Mouse (Mus musculus) heart, embryonic 14.5 days (tissue): ENCODE measurements around the gene Daam2. TPM values are rescaled to one million over a fixed set of nuclear protein-coding genes. Genes with fewer than 3 reads are reported as not detected.
A peak's percentile ranks its signal among the peaks of the same experiment; 100 is the strongest.

Source experiments
- ATAC-seq: fragments of 200-750 bp; cut with Nextera tagmentation; 2 replicates; pipeline ENCODE4 v1.8.0; 2017; ENCODE audit warnings: low read depth, moderate TSS enrichment; ENCODE audit not compliant: insufficient number of reproducible peaks, insufficient read depth, low FRiP score
- H3K27ac ChIP-seq, 2 experiments: fragments of 200-500 bp in 1 of 2; fragments of 300-500 bp in 1 of 2; sonication (generic) in 1 of 2; replicated peaks in 1 of 2; 2 replicates each; pipeline ENCODE4 v1.5.1; 2012 to 2014; ENCODE audit warnings: low read depth in 2 of 2, low read length in 2 of 2, control low read depth in 1 of 2, mild to moderate bottlenecking in 1 of 2, mixed read lengths in 1 of 2; ENCODE audit not compliant: control insufficient read depth in 1 of 2, insufficient read depth in 1 of 2
- H3K27me3 ChIP-seq: fragments of 300-500 bp; sonication (generic); 2 replicates; pipeline ENCODE4 v1.6.1; 2014; ENCODE audit warnings: mild to moderate bottlenecking, low read length, control low read depth; ENCODE audit not compliant: control insufficient read depth, insufficient read depth
- H3K36me3 ChIP-seq: fragments of 300-500 bp; sonication (generic); 2 replicates; pipeline ENCODE4 v1.6.1; 2014; ENCODE audit warnings: mild to moderate bottlenecking, control low read depth, low read length, mixed read lengths; ENCODE audit not compliant: control insufficient read depth, insufficient read depth
- H3K4me1 ChIP-seq, 2 experiments: fragments of 200-500 bp in 1 of 2; fragments of 300-500 bp in 1 of 2; sonication (generic) in 1 of 2; 2 replicates each; pipeline ENCODE4 v1.6.1; 2012 to 2014; ENCODE audit warnings: low read length in 2 of 2, control low read depth in 1 of 2, mixed read lengths in 1 of 2; ENCODE audit not compliant: control insufficient read depth in 2 of 2, insufficient read depth in 2 of 2
- H3K4me2 ChIP-seq: fragments of 300-500 bp; sonication (generic); 2 replicates; pipeline ENCODE4 v1.6.1; 2014; ENCODE audit warnings: mild to moderate bottlenecking, low read length
- H3K4me3 ChIP-seq, 2 experiments: fragments of 200-500 bp in 1 of 2; fragments of 300-500 bp in 1 of 2; sonication (generic) in 1 of 2; 2 replicates each; pipeline ENCODE4 v1.5.1; 2012 to 2014; ENCODE audit warnings: low read length in 2 of 2, mild to moderate bottlenecking in 2 of 2, control low read depth in 1 of 2, low read depth in 1 of 2, moderate library complexity in 1 of 2; ENCODE audit not compliant: control insufficient read depth in 1 of 2, insufficient read depth in 1 of 2
- H3K9ac ChIP-seq: fragments of 300-500 bp; sonication (generic); 2 replicates; pipeline ENCODE4 v1.6.1; 2014; ENCODE audit warnings: mild to moderate bottlenecking, low read length
- H3K9me3 ChIP-seq: fragments of 300-500 bp; sonication (generic); 2 replicates; pipeline ENCODE4 v1.6.1; 2016; ENCODE audit warnings: low read length, control low read depth; ENCODE audit not compliant: control insufficient read depth
- WGBS: fragments of 180-500 bp; shearing (Covaris S2); extraction: QIAGEN DNeasy Blood & Tissue Kit; methylation state at CpG from one replicate; pipeline ENCODE4 v1.1.7; 2014; 5-methylcytosine and 5-hydroxymethylcytosine counted together
- polyA plus RNA-seq: library from polyadenylated mRNA; unstranded; fragments of >200 nt; fragmentation: Nextera tagmentation; extraction: Ambion mirVana; gene quantifications from 2 replicates; pipeline ENCODE4 v1.2.1, GENCODE M21; 2014

Gene Daam2
- polyA plus RNA-seq, 1 experiment from 2014 or later: 4.7 TPM

GRCm38 (mm10) chr17:49433071-49433470 is 131.1 kb downstream of the Daam2 start:
- no peak overlapping the region for H3K27ac ChIP-seq
- WGBS: 92% methylated on average over 6 of the region's 6 CpGs
- peaks cover 41% of the 10 kb centered on the region for H3K36me3 ChIP-seq
- H3K27me3 ChIP-seq: no peaks in the 10 kb centered on the region
- no peak for ATAC-seq
- H3K4me3 ChIP-seq: no peak overlapping the region
- H3K4me2 ChIP-seq: no peak overlapping the region
- H3K9me3 ChIP-seq: no peaks in the 10 kb centered on the region
- H3K9ac ChIP-seq: no peak overlapping the region
- H3K4me1 ChIP-seq: peaks cover 10 to 24% of the 10 kb centered on the region in 2 experiments

GRCm38 (mm10) chr17:49432071-49432711 is 132.0 kb downstream of the Daam2 start:
- H3K36me3 ChIP-seq: peaks cover 39% of the 10 kb centered on the region
- WGBS: 57% methylated on average over 4 of the region's 4 CpGs
- H3K4me1 ChIP-seq: peaks cover 10 to 24% of the 10 kb centered on the region in 2 experiments
- H3K27ac ChIP-seq: peak overlapping the region in 1 of 2 experiments; percentile 33; a peak in 1 of 4 replicates
- H3K9me3 ChIP-seq: no peaks in the 10 kb centered on the region
- H3K4me3 ChIP-seq: no peak overlapping the region
- no peak for ATAC-seq
- H3K27me3 ChIP-seq: no peaks in the 10 kb centered on the region
- no peak overlapping the region for H3K9ac ChIP-seq
- H3K4me2 ChIP-seq: no peak overlapping the region

- Histone ChIP-seq H3K9ac (no peak overlapping the region), H3K27ac (no peak overlapping the region), H3K36me3 (peaks cover 31% of the 10 kb centered on the region), H3K4me3 (no peak overlapping the region), H3K4me2 (no peak overlapping the region), H3K9me3 (no peaks in the 10 kb centered on the region), H3K4me1 (peaks cover 10 to 24% of the 10 kb centered on the region in 2 experiments), H3K27me3 (no peaks in the 10 kb centered on the region)
- ATAC-seq: no peak
- WGBS: 87% methylated on average over 6 of the region's 6 CpGs
Observed at GRCm38 (mm10) chr17:49431176-49431575, 133.0 kb downstream of the Daam2 start.

GRCm38 (mm10) chr17:49430136-49430535 is 134.0 kb downstream of the Daam2 start:
- Histone ChIP-seq H3K27ac (no peak overlapping the region; a peak in 1 of 4 replicates), H3K9ac (no peak overlapping the region), H3K4me2 (0 out of 2 replicates have a peak overlapping the region, but pooled peaks have one; percentile 11), H3K9me3 (no peaks in the 10 kb centered on the region), H3K4me1 (peaks cover 10 to 24% of the 10 kb centered on the region in 2 experiments), H3K36me3 (peaks cover 20% of the 10 kb centered on the region), H3K4me3 (no peak overlapping the region), H3K27me3 (no peaks in the 10 kb centered on the region)
- no peak for ATAC-seq
- WGBS: 55% methylated on average over 6 of the region's 6 CpGs

- Histone ChIP-seq H3K4me3 (peak overlapping the region in 1 of 2 experiments; percentile 71; a peak in 2 of 4 replicates), H3K27me3 (no peaks in the 10 kb centered on the region), H3K4me2 (peak overlapping the region; percentile 94), H3K36me3 (peaks cover 15% of the 10 kb centered on the region), H3K9me3 (no peaks in the 10 kb centered on the region), H3K9ac (no peak overlapping the region), H3K27ac (no peak overlapping the region), H3K4me1 (peaks cover 10 to 24% of the 10 kb centered on the region in 2 experiments)
- WGBS: 90% methylated on average over 6 of the region's 6 CpGs
- ATAC-seq: no peak
Observed at GRCm38 (mm10) chr17:49429471-49430129, 134.5 kb downstream of the Daam2 start.

GRCm38 (mm10) chr17:49428751-49429415 is 135.3 kb downstream of the Daam2 start:
- ATAC-seq: no peak
- H3K27ac ChIP-seq: peak overlapping the region; percentile 63 to 75
- no peaks in the 10 kb centered on the region for H3K9me3 ChIP-seq
- WGBS: 42% methylated on average over 13 of the region's 13 CpGs
- peaks cover 8% of the 10 kb centered on the region; the same call in 1 of the 2 replicates for H3K36me3 ChIP-seq
- H3K4me2 ChIP-seq: peak overlapping the region; percentile 94
- H3K9ac ChIP-seq: peak overlapping the region; percentile 94
- no peaks in the 10 kb centered on the region for H3K27me3 ChIP-seq
- peak overlapping the region; percentile 71 to 92 for H3K4me3 ChIP-seq
- H3K4me1 ChIP-seq: peaks cover 10 to 24% of the 10 kb centered on the region in 2 experiments

- H3K4me3 ChIP-seq: peak within 1 kb of the TSS; percentile 71 to 92
- 0 out of 2 replicates have a peak, but pooled peaks cover 3% of the 10 kb centered on the region for H3K36me3 ChIP-seq
- peaks cover 10 to 24% of the 10 kb centered on the region in 2 experiments for H3K4me1 ChIP-seq
- ATAC-seq: peak; percentile 97
- H3K27me3 ChIP-seq: no peaks in the 10 kb centered on the region
- peak within 1 kb of the TSS; percentile 94 for H3K4me2 ChIP-seq
- peak within 1 kb of the TSS; percentile 94 for H3K9ac ChIP-seq
- H3K27ac ChIP-seq: peak within 1 kb of the TSS; percentile 63 to 75
- WGBS: under 1% methylated on average over 28 of the region's 28 CpGs
- no peaks in the 10 kb centered on the region for H3K9me3 ChIP-seq
Observed at GRCm38 (mm10) chr17:49428239-49428688, 135.9 kb downstream of the Daam2 start, which contains the start of gene Mocs1. Gene Mocs1 (plus strand): TSS chr17:49428362.
